Mouse (Mus musculus) MEL (cell line): ENCODE results near the gene Ccdc97. TPM values are rescaled to one million over a fixed set of nuclear protein-coding genes. Genes with fewer than 3 reads are reported as not detected.

Experiments
- DNase-seq: peaks from one replicate; pipeline ENCODE4 v3.0.0; 2011; ENCODE audit warnings: low read depth, low spot score
- H3K27ac ChIP-seq: 2 replicates; pipeline ENCODE4 v1.5.1; 2012; ENCODE audit warnings: low read depth, mild to moderate bottlenecking, control low read depth, low read length, moderate library complexity; ENCODE audit not compliant: control insufficient read depth
- H3K27me3 ChIP-seq, 2 experiments: fragments of 150-350 bp in 1 of 2; sonication (generic) in 1 of 2; 2 replicates each; pipeline ENCODE4 v1.6.1; 2012; ENCODE audit warnings: low read length in 2 of 2, mild to moderate bottlenecking in 2 of 2, improper control_type of control experiment in 1 of 2, moderate library complexity in 1 of 2; ENCODE audit not compliant: insufficient read depth in 2 of 2, control insufficient read depth in 1 of 2
- H3K36me3 ChIP-seq, 2 experiments: 2 replicates each; pipeline ENCODE4 v1.6.1; 2012 to 2014; ENCODE audit warnings: low read length in 2 of 2, improper control_type of control experiment in 1 of 2, inconsistent platforms in 1 of 2, mild to moderate bottlenecking in 1 of 2; ENCODE audit not compliant: insufficient read depth in 2 of 2, control insufficient read depth in 1 of 2
- H3K4me1 ChIP-seq, 2 experiments: fragments of 150-350 bp in 1 of 2; sonication (generic) in 1 of 2; 2 replicates each; pipeline ENCODE4 v1.6.1; 2012; ENCODE audit warnings: low read length in 2 of 2, improper control_type of control experiment in 1 of 2, mild to moderate bottlenecking in 1 of 2; ENCODE audit not compliant: insufficient read depth in 2 of 2, control insufficient read depth in 1 of 2
- H3K4me3 ChIP-seq, 2 experiments: fragments of 150-350 bp in 1 of 2; sonication (generic) in 1 of 2; 2 replicates each; pipeline ENCODE4 v1.5.1; 2012; ENCODE audit warnings: low read depth in 2 of 2, low read length in 2 of 2, mild to moderate bottlenecking in 2 of 2, moderate library complexity in 2 of 2, control low read depth in 1 of 2, improper control_type of control experiment in 1 of 2; ENCODE audit not compliant: control insufficient read depth in 1 of 2, insufficient read depth in 1 of 2
- H3K79me2 ChIP-seq: 2 replicates; pipeline ENCODE4 v1.6.1; 2012; ENCODE audit warnings: mild to moderate bottlenecking, low read length, moderate library complexity; ENCODE audit not compliant: control insufficient read depth, poor library complexity, insufficient read depth
- H3K9ac ChIP-seq: 2 replicates; pipeline ENCODE4 v1.6.1; 2012; ENCODE audit warnings: low read depth, mild to moderate bottlenecking, control low read depth, low read length, moderate library complexity; ENCODE audit not compliant: control insufficient read depth, poor library complexity, severe bottlenecking
- H3K9me3 ChIP-seq: fragments of 150-350 bp; sonication (generic); replicated peaks from 2 replicates; pipeline ENCODE4 v1.6.1; 2012; ENCODE audit warnings: mild to moderate bottlenecking, low read length, improper control_type of control experiment, moderate library complexity; ENCODE audit not compliant: insufficient read depth
- BHLHE40 ChIP-seq: IDR thresholded peaks from 2 replicates; pipeline ENCODE4 v1.6.1; 2012; ENCODE audit warnings: low read depth, mild to moderate bottlenecking, inconsistent platforms, low read length, improper control_type of control experiment, borderline replicate concordance
- CHD1 ChIP-seq: IDR thresholded peaks from 2 replicates; pipeline ENCODE4 v1.6.1; 2012; ENCODE audit warnings: low read depth, mild to moderate bottlenecking, inconsistent platforms, low read length, improper control_type of control experiment
- GABPA ChIP-seq: IDR thresholded peaks from 2 replicates; pipeline ENCODE4 v1.6.1; 2012; ENCODE audit warnings: low read depth, mild to moderate bottlenecking, inconsistent platforms, low read length, improper control_type of control experiment, moderate library complexity
- JUND ChIP-seq: IDR thresholded peaks from 2 replicates; pipeline ENCODE4 v1.6.1; 2011; ENCODE audit warnings: low read depth, mild to moderate bottlenecking, improper control_type of control experiment, low read length
- MAZ ChIP-seq: IDR thresholded peaks from 2 replicates; pipeline ENCODE4 v1.6.1; 2012; ENCODE audit warnings: low read depth, mild to moderate bottlenecking, inconsistent platforms, low read length, improper control_type of control experiment
- MXI1 ChIP-seq: IDR thresholded peaks from 2 replicates; pipeline ENCODE4 v1.6.1; 2011; ENCODE audit warnings: mild to moderate bottlenecking, low read depth, low read length, improper control_type of control experiment
- NELFE ChIP-seq: IDR thresholded peaks from 2 replicates; pipeline ENCODE4 v1.6.1; 2011; ENCODE audit warnings: low read depth, low read length, improper control_type of control experiment
- POLR2A ChIP-seq, 2 experiments: IDR thresholded peaks; 2 replicates each; pipeline ENCODE4 v1.6.1; 2011 to 2012; ENCODE audit warnings: low read length in 2 of 2, mild to moderate bottlenecking in 2 of 2, control low read depth in 1 of 2, improper control_type of control experiment in 1 of 2, low read depth in 1 of 2, moderate library complexity in 1 of 2; ENCODE audit not compliant: control insufficient read depth in 1 of 2, insufficient read depth in 1 of 2, poor library complexity in 1 of 2
- POLR2AphosphoS2 ChIP-seq: IDR thresholded peaks from 2 replicates; pipeline ENCODE4 v1.6.1; 2011; ENCODE audit warnings: low read length, improper control_type of control experiment
- POLR2AphosphoS5 ChIP-seq: IDR thresholded peaks from 2 replicates; pipeline ENCODE4 v1.6.1; 2012; ENCODE audit warnings: low read depth, borderline replicate concordance, mild to moderate bottlenecking, inconsistent platforms, low read length, moderate library complexity, mixed read lengths
- SIN3A ChIP-seq: IDR thresholded peaks from 2 replicates; pipeline ENCODE4 v1.6.1; 2012; ENCODE audit warnings: low read length, improper control_type of control experiment, inconsistent platforms
- SMC3 ChIP-seq: IDR thresholded peaks from 2 replicates; pipeline ENCODE4 v1.6.1; 2011; ENCODE audit warnings: low read depth, low read length, improper control_type of control experiment
- TBP ChIP-seq: IDR thresholded peaks from 2 replicates; pipeline ENCODE4 v1.8.0; 2011; ENCODE audit warnings: low read depth, low read length, improper control_type of control experiment
- TCF12 ChIP-seq: IDR thresholded peaks from 2 replicates; pipeline ENCODE4 v1.6.1; 2014; ENCODE audit warnings: low read depth, mild to moderate bottlenecking, inconsistent platforms, low read length, improper control_type of control experiment, moderate library complexity
- UBTF ChIP-seq: IDR thresholded peaks from 2 replicates; pipeline ENCODE4 v1.6.1; 2012; ENCODE audit warnings: low read depth, mild to moderate bottlenecking, inconsistent platforms, low read length, improper control_type of control experiment, moderate library complexity, borderline replicate concordance; ENCODE audit not compliant: insufficient read depth
- USF2 ChIP-seq, 2 experiments: IDR thresholded peaks; 2 replicates each; pipeline ENCODE4 v1.6.1; 2011 to 2012; ENCODE audit warnings: improper control_type of control experiment in 2 of 2, low read length in 2 of 2, borderline replicate concordance in 1 of 2, inconsistent platforms in 1 of 2, low read depth in 1 of 2, mild to moderate bottlenecking in 1 of 2; ENCODE audit not compliant: insufficient read depth in 1 of 2
- ZC3H11A ChIP-seq: IDR thresholded peaks from 2 replicates; pipeline ENCODE4 v1.6.1; 2012; ENCODE audit warnings: low read depth, mild to moderate bottlenecking, inconsistent platforms, low read length, improper control_type of control experiment
- ZMIZ1 ChIP-seq: IDR thresholded peaks from 2 replicates; pipeline ENCODE4 v1.6.1; 2012; ENCODE audit warnings: low read depth, mild to moderate bottlenecking, inconsistent platforms, low read length, improper control_type of control experiment, moderate library complexity
- polyA plus RNA-seq, 2 experiments: library from polyadenylated mRNA; stranded (reverse) in 1 of 2; unstranded in 1 of 2; fragments of >175 nt in 1 of 2; fragments of >200 nt in 1 of 2; gene quantifications; 2 replicates each; pipeline versions ENCODE4 v1.2.1 to v1.2.4; 2012; ENCODE audit warnings: low replicate concordance in 2 of 2, low read depth in 1 of 2; ENCODE audit not compliant: insufficient read length in 2 of 2, insufficient read depth in 1 of 2, missing spikeins in 1 of 2
- total RNA-seq: library from RNA; depleted of rRNA; stranded (reverse); fragments of 300-350 nt; gene quantifications from 2 replicates; pipeline ENCODE4 v1.2.3, GENCODE M21; 2012

Gene Ccdc97
- total and polyA plus RNA-seq, 3 experiments = 8.4 to 39.7 TPM; not detected in 1

GRCm38 (mm10) chr7:25756011-25756410, 37.1 kb upstream of the Ccdc97 start (continued):
- no peak for TF ChIP-seq GABPA
- peak; percentile 74; the same call in 1 of the 2 replicates for TF ChIP-seq BHLHE40
- TF ChIP-seq POLR2AphosphoS2 = no peak
- peak; percentile 58; the same call in 1 of the 2 replicates for TF ChIP-seq MAZ
- TF ChIP-seq ZMIZ1 = peak; percentile 49; the same call in 1 of the 2 replicates
- TF ChIP-seq ZC3H11A = peak; percentile 63; the same call in 1 of the 2 replicates
- TF ChIP-seq JUND = no peak
- TF ChIP-seq SMC3 = peak; percentile 77
- TF ChIP-seq TCF12 = 0 out of 2 replicates have a peak, but pooled peaks have one; percentile 38
- TF ChIP-seq MXI1 = peak; percentile 97

- no peaks in the 10 kb centered on the region for H3K9me3 ChIP-seq
- peak overlapping the region; percentile 61 for H3K9ac ChIP-seq
- H3K79me2 ChIP-seq = peaks cover 37% of the 10 kb centered on the region
- peaks cover 2 to 18% of the 10 kb centered on the region in 2 experiments; a peak in 3 of 4 replicates for H3K4me1 ChIP-seq
- peaks cover 0 to 2% of the 10 kb centered on the region in 2 experiments; a peak in 2 of 4 replicates for H3K27me3 ChIP-seq
- TF ChIP-seq SIN3A = 0 out of 2 replicates have a peak, but pooled peaks have one; percentile 41
- no peak for TF ChIP-seq USF2 (IDR thresholded peaks at IDR 0.05; ENCODE audit: borderline replicate concordance in 1 of 2, insufficient read depth in 1 of 2, low read depth in 1 of 2, low read length in 2 of 2)
- TF ChIP-seq UBTF = no peak
- TF ChIP-seq MXI1 = no peak
- no peak; a peak in 1 of 4 replicates for TF ChIP-seq POLR2A (IDR thresholded peaks at IDR 0.05; ENCODE audit: control insufficient read depth in 1 of 2, insufficient read depth in 1 of 2, low read depth in 1 of 2, low read length in 2 of 2, poor library complexity in 1 of 2)
- peak; percentile 28; the same call in 1 of the 2 replicates for TF ChIP-seq POLR2AphosphoS2
- TF ChIP-seq TBP = no peak
- TF ChIP-seq NELFE = 0 out of 2 replicates have a peak, but pooled peaks have one; percentile 35
- peak; percentile 14; the same call in 1 of the 2 replicates for TF ChIP-seq POLR2AphosphoS5
- TF ChIP-seq CHD1 = peak; percentile 75; the same call in 1 of the 2 replicates
- H3K4me3 ChIP-seq = peak overlapping the region; percentile 56 to 67
- DNase-seq = no peak
- H3K36me3 ChIP-seq = peaks cover 11 to 17% of the 10 kb centered on the region in 2 experiments
- H3K27ac ChIP-seq = peak overlapping the region; percentile 99
These were observed 36.6 kb upstream of the Ccdc97 start for GRCm38 (mm10) chr7:25755468-25755833.
